Mouse (Mus musculus) hindbrain, embryonic 11.5 days (tissue): ENCODE measurements around the gene Exosc9. TPM values are rescaled to one million over a fixed set of nuclear protein-coding genes. Genes with fewer than 3 reads are reported as not detected.

Experiments
- ATAC-seq: fragments of 200-750 bp; cut with Nextera tagmentation; 2 replicates; pipeline ENCODE4 v1.8.0; 2017; ENCODE audit warnings: mild to moderate bottlenecking, moderate TSS enrichment, moderate library complexity; ENCODE audit not compliant: low FRiP score
- DNase-seq: peaks from one replicate; pipeline ENCODE4 v3.0.0-alpha.2; 2015; ENCODE audit warnings: low spot score
- H3K27ac ChIP-seq: fragments of 300-500 bp; sonication (generic); 2 replicates; pipeline ENCODE4 v1.5.1; 2014; ENCODE audit warnings: mild to moderate bottlenecking, low read depth, low read length
- H3K27me3 ChIP-seq: fragments of 300-500 bp; sonication (generic); 2 replicates; pipeline ENCODE4 v1.6.1; 2014; ENCODE audit warnings: mild to moderate bottlenecking, low read length, moderate library complexity, mixed read lengths; ENCODE audit not compliant: control insufficient read depth, insufficient read depth
- H3K36me3 ChIP-seq: fragments of 300-500 bp; sonication (generic); 2 replicates; pipeline ENCODE4 v1.6.1; 2014; ENCODE audit warnings: mild to moderate bottlenecking, low read length, moderate library complexity, mixed read lengths; ENCODE audit not compliant: control insufficient read depth, insufficient read depth
- H3K4me1 ChIP-seq: fragments of 300-500 bp; sonication (generic); replicated peaks from 2 replicates; pipeline ENCODE4 v1.6.1; 2014; ENCODE audit warnings: low read length, mixed read lengths; ENCODE audit not compliant: control insufficient read depth, insufficient read depth
- H3K4me2 ChIP-seq: fragments of 300-500 bp; sonication (generic); replicated peaks from 2 replicates; pipeline ENCODE4 v1.6.1; 2014; ENCODE audit warnings: mild to moderate bottlenecking, low read depth, low read length
- H3K4me3 ChIP-seq: fragments of 300-500 bp; sonication (generic); 2 replicates; pipeline ENCODE4 v1.5.1; 2014; ENCODE audit warnings: low read depth, low read length
- H3K9ac ChIP-seq: fragments of 300-500 bp; sonication (generic); 2 replicates; pipeline ENCODE4 v1.6.1; 2014; ENCODE audit warnings: low read depth, low read length
- H3K9me3 ChIP-seq: fragments of 300-500 bp; sonication (generic); 2 replicates; pipeline ENCODE4 v1.6.1; 2016; ENCODE audit warnings: low read length; ENCODE audit not compliant: control insufficient read depth
- WGBS: fragments of 180-500 bp; shearing (Covaris S2); extraction: QIAGEN DNeasy Blood & Tissue Kit; methylation state at CpG from one replicate; pipeline ENCODE4 v1.1.7; 2014; 5-methylcytosine and 5-hydroxymethylcytosine counted together
- polyA plus RNA-seq: library from polyadenylated mRNA; unstranded; fragments of >200 nt; fragmentation: Nextera tagmentation; extraction: Ambion mirVana; gene quantifications from 2 replicates; pipeline ENCODE4 v1.2.1, GENCODE M21; 2014

Gene Exosc9
- polyA plus RNA-seq, 1 experiment from 2014 or later: 104 TPM

DNA sequence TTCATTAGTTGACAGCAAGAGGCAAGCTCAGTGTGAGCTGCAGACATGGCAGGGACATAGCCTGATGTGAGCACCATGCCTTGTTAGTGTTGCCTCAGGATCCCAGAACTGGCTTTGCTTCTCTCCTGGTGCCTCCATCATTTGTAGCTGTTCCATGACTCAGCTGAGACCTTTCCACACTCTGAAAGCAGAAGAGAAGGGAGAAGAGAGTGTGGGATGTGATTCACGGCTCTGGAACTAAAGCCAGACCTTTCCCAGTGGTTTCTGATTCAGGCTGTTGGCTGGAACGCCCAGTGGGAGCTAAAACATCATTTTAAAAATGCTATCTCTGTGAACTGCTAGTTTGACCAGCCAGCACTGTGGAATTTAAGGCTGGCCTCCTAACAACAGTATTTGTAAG, 11.7 kb upstream of the Exosc9 start:
- ATAC-seq: no peak
- WGBS: 69% methylated on average over 2 of the region's 2 CpGs

DNA sequence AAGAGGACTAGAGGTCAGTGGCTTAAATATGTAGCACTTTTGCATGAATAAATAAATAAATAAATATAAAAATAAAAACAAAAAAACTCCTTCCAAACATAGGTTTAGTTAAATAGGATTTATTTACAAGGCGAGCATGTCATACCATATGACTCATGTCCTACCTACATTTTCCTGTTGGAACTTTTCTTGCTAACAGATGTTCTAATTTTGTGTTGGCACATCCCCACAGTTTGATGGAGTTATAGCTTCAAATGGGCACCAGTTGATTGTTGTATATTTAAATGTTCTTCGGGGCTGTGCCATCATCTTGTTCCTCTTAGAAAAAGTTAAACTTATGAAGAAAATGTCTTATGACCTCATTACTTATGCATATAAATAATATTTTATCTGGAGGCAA, 11.0 kb upstream of the Exosc9 start:
- Histone ChIP-seq H3K4me2 (no peak overlapping the region), H3K27me3 (no peaks in the 10 kb centered on the region), H3K9ac (no peak overlapping the region), H3K36me3 (no peaks in the 10 kb centered on the region), H3K4me1 (no peaks in the 10 kb centered on the region), H3K9me3 (no peaks in the 10 kb centered on the region), H3K4me3 (no peak overlapping the region), H3K27ac (no peak overlapping the region)
- 86% methylated on average over 2 of the region's 2 CpGs for WGBS
- ATAC-seq (no peak), DNase-seq (no peak)

More for the DNA sequence above, 11.7 kb upstream of the Exosc9 start:
- Histone ChIP-seq H3K4me3 (no peak overlapping the region), H3K4me1 (no peaks in the 10 kb centered on the region), H3K9ac (no peak overlapping the region), H3K9me3 (no peaks in the 10 kb centered on the region), H3K27me3 (no peaks in the 10 kb centered on the region), H3K4me2 (no peak overlapping the region), H3K36me3 (no peaks in the 10 kb centered on the region), H3K27ac (no peak overlapping the region)
- no peak for DNase-seq

DNA sequence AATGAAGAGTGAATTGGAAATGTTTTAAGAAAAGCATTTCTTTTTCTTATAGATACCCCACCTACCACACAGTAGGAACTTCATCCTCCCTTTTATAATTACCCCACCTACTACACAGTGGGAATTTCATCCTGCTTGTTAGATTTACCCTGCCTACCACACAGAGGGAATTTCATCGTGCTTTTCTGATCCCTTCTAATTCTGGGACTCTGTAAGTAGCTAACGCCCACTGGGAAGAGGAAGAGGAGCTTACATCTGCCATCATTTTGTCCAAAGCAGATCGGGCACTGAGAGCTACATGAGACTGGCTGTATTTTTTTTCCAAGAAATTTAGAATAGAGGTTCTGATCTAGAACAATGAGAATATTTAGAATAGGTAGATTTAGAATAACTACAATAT, 7.4 kb upstream of the Exosc9 start:
- Histone ChIP-seq H3K9me3 (no peaks in the 10 kb centered on the region), H3K27ac (no peak overlapping the region), H3K4me3 (no peak overlapping the region), H3K9ac (no peak overlapping the region), H3K4me2 (no peak overlapping the region), H3K4me1 (no peaks in the 10 kb centered on the region), H3K36me3 (no peaks in the 10 kb centered on the region), H3K27me3 (no peaks in the 10 kb centered on the region)
- DNase-seq (no peak), ATAC-seq (no peak)
- WGBS: 81% methylated on average over 3 of the region's 3 CpGs

DNA sequence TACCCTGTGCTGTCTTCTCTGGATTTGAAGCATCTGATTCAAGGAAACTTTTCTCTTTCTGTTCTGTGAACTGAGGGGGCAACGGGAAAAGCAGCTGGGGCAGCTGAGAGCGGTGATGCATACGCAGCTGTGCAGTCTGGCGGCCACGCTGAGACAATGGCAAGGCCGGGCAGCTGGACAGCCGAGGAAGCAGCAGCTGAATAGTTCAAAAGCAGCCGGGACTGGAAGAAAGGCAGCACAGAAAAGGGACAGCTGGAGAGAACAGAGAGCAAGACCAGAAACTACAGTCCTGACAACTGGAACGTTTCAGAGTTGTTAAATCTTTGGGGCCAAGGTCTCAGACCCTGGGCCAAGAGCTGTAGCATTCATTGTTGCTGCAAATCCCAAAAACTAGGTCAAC, 1.1 kb upstream of the Exosc9 start:
- 6% methylated on average over 9 of the region's 9 CpGs for WGBS
- Histone ChIP-seq H3K36me3 (no peaks in the 10 kb centered on the region; the same call in 1 of the 2 replicates), H3K27me3 (no peaks in the 10 kb centered on the region), H3K4me2 (peak overlapping the region; percentile 64), H3K27ac (peak overlapping the region; percentile 72), H3K9ac (peak overlapping the region; percentile 9; the same call in 1 of the 2 replicates), H3K9me3 (no peaks in the 10 kb centered on the region), H3K4me3 (peak overlapping the region; percentile 78; the same call in 1 of the 2 replicates), H3K4me1 (no peaks in the 10 kb centered on the region)
- DNase-seq: peak; percentile 75
- ATAC-seq: peak; percentile 72

DNA sequence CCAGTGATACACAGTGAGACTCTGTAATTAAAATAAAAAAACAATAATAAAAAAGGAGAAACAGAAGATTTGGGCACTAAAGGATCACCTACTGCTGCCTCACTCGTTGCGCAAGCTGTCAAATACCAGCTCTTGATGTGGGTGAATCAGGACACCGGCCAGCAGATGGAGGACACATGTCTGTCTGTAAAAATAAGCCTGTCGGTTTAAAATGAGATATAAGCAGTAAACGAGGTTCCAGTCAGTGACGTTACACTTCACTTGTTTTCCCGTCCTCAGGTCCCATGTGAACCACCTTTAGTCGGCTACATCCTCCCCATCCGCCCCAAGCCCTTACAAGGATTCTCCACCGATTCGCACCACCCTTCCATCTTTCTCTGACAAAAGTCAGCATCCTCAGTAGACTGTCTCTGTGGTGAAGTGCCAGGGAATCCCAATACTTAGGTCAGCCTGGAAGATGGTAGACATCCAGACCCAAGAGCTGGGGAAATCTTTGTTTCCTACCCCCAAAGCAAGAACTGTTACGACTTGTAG, 488 bp upstream of the Exosc9 start:
- WGBS: 16% methylated on average over 12 of the region's 12 CpGs
- ATAC-seq: peak; percentile 67
- H3K4me1 ChIP-seq: no peaks in the 10 kb centered on the region

DNA sequence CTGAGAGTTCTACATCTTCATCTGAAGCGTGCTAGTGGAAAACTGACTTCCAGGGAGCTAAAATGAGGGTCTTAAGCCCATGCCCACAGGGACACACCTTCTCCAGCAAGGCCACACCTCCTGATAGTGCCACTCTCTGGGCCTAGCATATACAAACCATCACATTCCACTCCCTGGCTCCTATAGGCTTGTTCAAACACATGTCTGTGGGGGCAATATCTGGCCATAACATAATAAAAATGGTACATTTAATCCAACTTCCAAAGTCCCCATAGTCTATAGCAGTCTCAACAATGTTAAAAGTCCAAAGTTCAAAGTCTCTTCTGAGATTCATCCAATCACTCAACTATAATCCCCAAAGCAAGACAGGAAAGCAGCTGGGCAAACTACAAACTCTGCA, 5.2 kb downstream of the Exosc9 start:
- no peak overlapping the region for H3K4me2 ChIP-seq
- no peak for DNase-seq
- no peak overlapping the region for H3K9ac ChIP-seq
- no peaks in the 10 kb centered on the region for H3K9me3 ChIP-seq
- H3K36me3 ChIP-seq: no peaks in the 10 kb centered on the region; the same call in 1 of the 2 replicates
- H3K27ac ChIP-seq: no peak overlapping the region
- no peaks in the 10 kb centered on the region for H3K4me1 ChIP-seq
- no peak overlapping the region for H3K4me3 ChIP-seq
- H3K27me3 ChIP-seq: no peaks in the 10 kb centered on the region
- WGBS: 100% methylated on average over 1 of the region's 1 CpGs
- ATAC-seq: no peak

More for the DNA sequence above, 488 bp upstream of the Exosc9 start:
- no peaks in the 10 kb centered on the region for H3K27me3 ChIP-seq
- DNase-seq: no peak
- no peaks in the 10 kb centered on the region for H3K9me3 ChIP-seq
- H3K27ac ChIP-seq: peak overlapping the region; percentile 72
- H3K9ac ChIP-seq: peak overlapping the region; percentile 57
- peak overlapping the region; percentile 78 for H3K4me3 ChIP-seq
- no peaks in the 10 kb centered on the region; the same call in 1 of the 2 replicates for H3K36me3 ChIP-seq
- H3K4me2 ChIP-seq: peak overlapping the region; percentile 64

DNA sequence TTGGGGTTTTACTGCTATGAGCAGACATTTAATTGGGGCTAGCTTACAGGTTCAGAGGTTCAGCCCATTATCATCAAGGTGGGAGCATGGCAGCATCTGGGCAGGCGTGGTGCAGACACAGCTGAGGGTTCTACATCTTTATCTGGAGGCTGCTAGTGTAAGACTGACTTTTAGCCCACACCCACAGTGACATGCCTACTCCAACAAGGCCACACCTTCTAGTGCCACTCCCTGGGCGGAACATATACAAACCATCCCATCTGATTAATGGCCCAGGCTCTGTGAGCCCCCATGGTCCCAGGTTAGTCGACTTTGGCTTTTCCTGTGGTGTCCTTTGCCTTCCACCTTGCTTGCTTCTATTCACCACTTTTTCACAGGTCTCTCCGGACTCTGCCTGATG, 7.2 kb downstream of the Exosc9 start:
- ATAC-seq: no peak
- no peak overlapping the region for H3K9ac ChIP-seq
- H3K36me3 ChIP-seq: no peaks in the 10 kb centered on the region; the same call in 1 of the 2 replicates

DNA sequence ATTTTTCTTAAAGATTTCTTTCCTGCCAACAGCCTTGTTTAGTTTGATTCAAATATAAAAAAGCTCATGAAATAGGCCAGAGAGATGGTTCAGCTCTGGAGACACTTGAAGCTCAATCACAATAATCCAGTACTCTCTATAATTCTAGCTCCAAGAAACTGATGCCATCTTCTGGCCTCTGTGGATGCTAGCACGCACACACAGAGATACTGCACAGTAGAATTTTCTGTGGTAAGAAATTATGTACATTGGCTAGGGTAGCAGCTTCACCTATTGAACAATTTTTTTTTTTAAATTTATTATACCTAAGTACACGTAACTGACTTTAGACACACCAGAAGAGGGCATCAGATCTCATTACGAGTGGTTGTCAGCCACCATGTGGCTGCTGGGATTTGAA, 11.3 kb downstream of the Exosc9 start:
- Histone ChIP-seq H3K36me3 (peaks cover 12% of the 10 kb centered on the region), H3K27ac (no peak overlapping the region), H3K9ac (no peak overlapping the region), H3K9me3 (no peaks in the 10 kb centered on the region), H3K4me1 (no peaks in the 10 kb centered on the region), H3K4me2 (no peak overlapping the region), H3K4me3 (no peak overlapping the region), H3K27me3 (no peaks in the 10 kb centered on the region)
- 94% methylated on average over 3 of the region's 3 CpGs for WGBS
- no peak for ATAC-seq
- no peak for DNase-seq

More for the DNA sequence above, 7.2 kb downstream of the Exosc9 start:
- Histone ChIP-seq H3K27ac (no peak overlapping the region), H3K4me2 (no peak overlapping the region), H3K27me3 (no peaks in the 10 kb centered on the region), H3K4me1 (no peaks in the 10 kb centered on the region), H3K4me3 (no peak overlapping the region), H3K9me3 (no peaks in the 10 kb centered on the region)
- DNase-seq: no peak
- 91% methylated on average over 4 of the region's 4 CpGs for WGBS

DNA sequence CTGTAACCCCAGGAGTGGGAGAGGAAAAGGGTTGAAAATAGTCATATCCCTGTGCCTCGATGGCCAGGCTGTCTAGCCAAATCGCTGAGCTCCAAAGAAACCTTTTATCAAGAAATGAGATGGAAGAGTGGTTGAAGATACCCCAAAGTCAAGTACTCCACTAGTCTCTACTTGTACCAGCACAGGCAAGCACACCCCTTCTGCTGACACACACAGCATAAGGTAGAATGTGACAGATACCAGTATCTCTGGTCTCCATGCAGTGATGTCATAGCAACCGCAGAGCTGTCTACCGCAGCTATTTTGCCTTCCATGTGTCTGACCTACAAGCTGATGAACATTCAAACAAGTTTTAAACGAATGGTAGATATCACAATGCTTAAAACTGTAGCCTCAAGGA, 17.4 kb downstream of the Exosc9 start:
- H3K27ac ChIP-seq: no peak overlapping the region
- DNase-seq (no peak), ATAC-seq (no peak)
- WGBS: 87% methylated on average over 5 of the region's 5 CpGs
- no peaks in the 10 kb centered on the region for H3K27me3 ChIP-seq
- 0 out of 2 replicates have a peak, but pooled peaks cover 4% of the 10 kb centered on the region for H3K4me1 ChIP-seq
- H3K4me3 ChIP-seq: peak overlapping the region; percentile 79
- peaks cover 15% of the 10 kb centered on the region for H3K36me3 ChIP-seq
- peak overlapping the region; percentile 27; the same call in 1 of the 2 replicates for H3K9ac ChIP-seq
- peak overlapping the region; percentile 77 for H3K4me2 ChIP-seq
- H3K9me3 ChIP-seq: no peaks in the 10 kb centered on the region
